Mouse (Mus musculus) brain, embryonic 14.5 days (tissue): ENCODE measurements around the gene Car9. TPM values are rescaled to one million over a fixed set of nuclear protein-coding genes. Genes with fewer than 3 reads are reported as not detected.

ENCODE experiments used
- DNase-seq: peaks from one replicate; pipeline ENCODE4 v3.0.0-alpha.2; 2011; ENCODE audit warnings: low read depth
- CTCF ChIP-seq: fragments of 200-500 bp; IDR thresholded peaks from 2 replicates; pipeline ENCODE4 v1.5.1; 2012; ENCODE audit warnings: inconsistent platforms, mild to moderate bottlenecking, moderate library complexity, borderline replicate concordance; ENCODE audit not compliant: insufficient read depth, insufficient read length; ENCODE audit errors: extremely low read depth
- POLR2A ChIP-seq: fragments of 200-500 bp; IDR thresholded peaks from 2 replicates; pipeline ENCODE4 v1.6.1; 2012; ENCODE audit warnings: mild to moderate bottlenecking, inconsistent platforms, borderline replicate concordance; ENCODE audit not compliant: poor library complexity, insufficient read depth, insufficient read length, severe bottlenecking; ENCODE audit errors: extremely low read depth
- polyA plus RNA-seq: library from polyadenylated mRNA; depleted of rRNA; stranded (reverse); fragments of >200 nt; gene quantifications from 2 replicates; pipeline ENCODE4 v1.2.3, GENCODE M21; 2012

Gene Car9
- polyA plus RNA-seq, 1 experiment = 0.14 TPM

DNA sequence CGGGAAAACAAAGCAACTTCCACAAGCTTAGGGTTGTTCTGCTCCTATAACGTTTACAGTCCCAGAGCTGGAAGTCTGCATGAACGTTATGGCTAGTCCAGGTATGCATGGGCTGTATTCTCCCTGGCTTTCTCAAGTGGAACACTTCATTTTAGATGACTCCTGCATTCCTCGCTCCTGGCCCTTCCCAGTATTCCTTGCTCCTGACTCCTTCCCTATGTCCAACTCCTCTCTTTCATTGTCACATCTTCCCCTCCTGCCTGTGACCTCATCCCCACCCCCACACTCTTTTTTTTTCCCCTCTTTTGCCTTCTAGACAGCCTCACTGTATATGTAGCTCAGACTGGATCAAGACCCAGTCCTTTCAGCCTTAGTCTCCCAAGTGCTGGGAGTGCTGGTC lies 7.0 kb downstream of the Car9 start:
- DNase-seq = no peak
- no peak for TF ChIP-seq POLR2A
- TF ChIP-seq CTCF = no peak

DNA sequence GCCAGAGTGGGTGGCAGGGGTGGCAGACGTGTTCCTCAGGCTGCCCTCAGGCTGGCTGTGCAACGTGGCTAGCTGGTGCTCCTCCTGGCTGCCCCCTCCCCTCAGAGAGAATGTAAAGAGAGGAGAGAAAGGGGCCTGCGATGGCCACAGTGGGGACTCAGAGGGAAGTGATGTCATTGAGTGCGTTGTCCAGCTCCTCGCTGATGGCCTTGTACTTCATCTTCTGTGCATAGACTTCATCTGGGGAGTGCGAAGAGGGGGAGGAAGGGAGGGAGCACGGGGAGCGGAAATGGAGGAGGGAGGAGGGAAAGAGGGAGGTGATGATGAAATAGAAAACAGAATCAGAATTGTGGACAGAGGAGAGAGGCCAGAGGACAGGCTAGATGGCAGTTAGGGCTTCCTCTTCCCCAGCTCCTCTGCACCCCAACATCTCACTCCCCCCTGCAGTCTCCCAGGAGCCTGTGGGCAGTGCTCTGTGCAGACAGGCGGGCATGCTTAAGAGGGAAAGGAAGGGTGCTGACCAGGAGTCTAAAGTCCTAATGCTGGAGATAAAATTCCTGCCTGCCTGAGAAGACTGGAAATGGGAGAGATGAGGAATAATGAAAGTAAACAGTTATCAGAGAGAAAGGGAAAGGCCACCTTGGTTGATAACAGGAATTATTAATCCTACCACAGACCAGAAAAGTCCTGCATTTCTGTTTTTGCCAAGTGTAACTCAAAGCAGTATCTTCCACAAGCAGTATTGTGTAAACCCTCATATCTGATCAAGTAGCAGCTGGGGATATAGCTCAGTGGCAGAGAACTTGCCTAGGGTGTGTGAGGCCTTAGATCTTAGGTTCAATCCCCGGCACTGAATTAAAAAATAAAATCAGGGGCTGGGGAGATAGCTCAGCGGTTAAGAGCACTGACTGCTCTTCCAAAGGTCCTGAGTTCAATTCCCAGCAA lies 9.3 kb downstream of the Car9 start:
- TF ChIP-seq POLR2A (no peak), CTCF (no peak)
- no peak for DNase-seq

DNA sequence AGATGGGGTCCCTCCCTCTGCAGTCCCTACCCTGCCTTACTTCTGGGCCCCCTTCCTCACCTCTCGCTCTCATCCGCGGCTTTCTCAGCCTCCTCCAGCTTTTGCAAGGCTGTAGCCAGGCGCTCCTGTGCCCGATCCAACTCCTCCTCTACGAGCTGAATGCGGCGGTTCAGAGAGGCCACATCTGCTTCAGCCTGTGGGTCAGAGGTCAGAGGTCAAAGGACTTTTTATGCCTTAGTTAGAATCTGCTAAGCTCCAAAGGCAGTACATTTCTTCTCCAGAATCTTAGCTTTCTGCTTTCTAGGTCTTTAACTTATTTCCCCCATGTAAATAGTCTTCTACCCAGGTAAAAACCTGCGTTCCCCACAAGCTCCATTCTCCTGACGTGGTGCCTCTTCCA lies 12.8 kb downstream of the Car9 start:
- no peak for TF ChIP-seq CTCF
- no peak for TF ChIP-seq POLR2A
- DNase-seq = no peak

DNA sequence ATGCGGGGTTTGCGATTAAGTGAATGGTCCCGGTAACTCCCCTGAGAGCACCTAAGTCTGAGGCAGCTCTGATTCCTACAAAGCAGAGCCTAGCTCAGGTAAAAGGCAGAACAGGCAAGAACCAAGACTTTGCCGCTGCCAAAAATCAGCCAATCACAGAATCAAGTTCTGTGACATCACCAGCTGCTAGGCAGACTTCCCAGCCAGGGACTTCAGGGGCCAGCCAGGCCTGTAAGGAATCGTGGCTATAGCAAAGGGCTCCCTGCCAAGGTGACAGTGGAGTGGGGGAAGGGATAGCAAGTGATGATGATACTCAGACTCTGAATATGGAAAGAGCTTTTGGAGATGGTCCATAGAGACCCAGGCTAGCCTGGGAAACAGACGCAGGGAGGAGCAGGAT lies 13.2 kb downstream of the Car9 start:
- TF ChIP-seq CTCF (no peak), POLR2A (no peak)
- DNase-seq = peak; percentile 91

GRCm38 (mm10) chr4:43527880-43528279 lies 21.1 kb downstream of the Car9 start:
- DNase-seq = no peak
- TF ChIP-seq CTCF (peak; percentile 33; the same call in 1 of the 2 replicates), POLR2A (no peak)

DNA sequence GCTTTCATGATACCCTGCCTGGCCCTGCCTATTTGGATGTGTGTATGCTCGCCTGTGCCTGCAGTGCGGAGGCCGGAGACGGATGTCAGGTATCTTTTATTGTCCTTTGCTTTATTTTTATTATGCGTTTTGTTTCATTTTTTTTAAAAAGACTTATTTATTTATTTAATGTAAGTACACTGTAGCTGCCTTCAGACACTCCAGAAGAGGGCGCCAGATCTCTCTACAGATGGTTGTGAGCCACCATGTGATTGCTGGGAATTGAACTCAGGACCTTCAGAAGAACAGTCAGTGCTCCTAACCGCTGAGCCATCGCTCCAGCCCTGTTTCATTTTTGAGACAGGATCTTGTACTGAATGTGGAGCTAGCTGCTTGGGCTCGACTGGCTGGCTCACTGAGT lies 21.7 kb downstream of the Car9 start:
- no peak for DNase-seq
- TF ChIP-seq CTCF = no peak
- no peak for TF ChIP-seq POLR2A

DNA sequence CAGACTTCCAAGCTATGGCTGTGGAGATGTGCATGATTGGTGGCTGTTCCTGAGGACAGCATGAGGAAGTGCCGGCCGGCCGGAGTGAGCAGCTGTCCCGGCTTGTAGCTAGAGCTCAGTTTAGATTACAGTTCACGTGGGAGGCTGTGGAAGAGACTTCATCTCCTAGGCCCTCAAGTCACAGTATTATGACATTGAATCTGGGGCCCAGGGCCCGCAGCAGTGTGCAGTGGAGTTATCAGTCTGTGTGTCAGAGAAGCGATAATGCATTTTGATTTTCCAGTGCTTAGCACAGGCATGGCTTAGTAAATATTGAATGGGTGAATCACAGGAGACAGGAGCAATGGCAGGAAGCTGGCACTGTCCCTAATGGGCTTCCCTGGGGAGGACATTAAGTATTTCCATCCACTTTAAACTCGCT lies 23.3 kb downstream of the Car9 start:
- DNase-seq = no peak
- TF ChIP-seq CTCF (no peak), POLR2A (no peak)

DNA sequence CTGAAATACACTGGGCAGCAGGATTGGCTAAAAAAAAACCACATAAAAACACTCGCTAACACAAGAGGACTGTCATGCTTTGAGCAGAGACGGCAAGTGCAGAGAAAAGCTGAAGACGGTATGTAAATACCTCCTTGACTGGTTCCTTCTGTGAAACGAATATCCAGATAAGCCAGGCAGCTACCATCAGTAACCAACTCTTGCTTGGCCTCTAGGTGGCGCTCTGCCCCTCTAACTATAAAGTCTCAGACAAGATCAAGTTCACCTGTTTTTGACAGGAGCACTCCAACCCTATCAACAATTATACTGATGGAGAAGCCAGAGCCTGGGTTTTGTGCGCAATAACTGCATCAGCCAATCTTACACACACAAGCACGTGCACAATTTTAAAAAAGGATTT lies 23.8 kb downstream of the Car9 start:
- peak; percentile 84 for DNase-seq
- TF ChIP-seq POLR2A (no peak), CTCF (peak; percentile 78; the same call in 1 of the 2 replicates)

DNA sequence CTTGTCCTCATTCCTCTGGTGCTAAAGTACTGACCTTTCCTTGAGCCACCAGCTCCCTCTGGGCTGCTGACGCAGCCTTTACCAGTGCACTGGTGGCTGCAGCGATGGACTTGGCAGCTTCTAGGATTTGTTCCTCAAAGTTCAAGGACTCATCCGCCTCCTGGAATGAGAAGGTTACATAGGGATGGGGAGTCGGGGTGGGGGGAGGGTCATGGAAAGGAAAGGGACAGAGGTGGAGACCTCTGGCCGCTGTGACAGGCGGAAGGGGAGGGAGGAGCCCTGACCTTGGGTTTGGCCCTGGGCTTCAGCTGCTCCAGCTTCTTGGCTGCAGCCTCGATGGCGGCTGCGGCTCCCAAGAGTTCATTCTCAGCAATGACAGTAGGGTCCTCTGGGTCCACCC lies 26.5 kb downstream of the Car9 start:
- TF ChIP-seq CTCF (no peak), POLR2A (no peak)
- DNase-seq = no peak

GRCm38 (mm10) chr4:43535628-43536027 lies 28.9 kb downstream of the Car9 start:
- no peak for TF ChIP-seq POLR2A
- no peak for TF ChIP-seq CTCF
- no peak for DNase-seq

GRCm38 (mm10) chr4:43536031-43536430 lies 29.3 kb downstream of the Car9 start:
- no peak for DNase-seq
- TF ChIP-seq CTCF (no peak), POLR2A (no peak)

- TF ChIP-seq CTCF (no peak), POLR2A (no peak)
- no peak for DNase-seq
These were observed 35.3 kb downstream of the Car9 start for GRCm38 (mm10) chr4:43542044-43542443.

DNA sequence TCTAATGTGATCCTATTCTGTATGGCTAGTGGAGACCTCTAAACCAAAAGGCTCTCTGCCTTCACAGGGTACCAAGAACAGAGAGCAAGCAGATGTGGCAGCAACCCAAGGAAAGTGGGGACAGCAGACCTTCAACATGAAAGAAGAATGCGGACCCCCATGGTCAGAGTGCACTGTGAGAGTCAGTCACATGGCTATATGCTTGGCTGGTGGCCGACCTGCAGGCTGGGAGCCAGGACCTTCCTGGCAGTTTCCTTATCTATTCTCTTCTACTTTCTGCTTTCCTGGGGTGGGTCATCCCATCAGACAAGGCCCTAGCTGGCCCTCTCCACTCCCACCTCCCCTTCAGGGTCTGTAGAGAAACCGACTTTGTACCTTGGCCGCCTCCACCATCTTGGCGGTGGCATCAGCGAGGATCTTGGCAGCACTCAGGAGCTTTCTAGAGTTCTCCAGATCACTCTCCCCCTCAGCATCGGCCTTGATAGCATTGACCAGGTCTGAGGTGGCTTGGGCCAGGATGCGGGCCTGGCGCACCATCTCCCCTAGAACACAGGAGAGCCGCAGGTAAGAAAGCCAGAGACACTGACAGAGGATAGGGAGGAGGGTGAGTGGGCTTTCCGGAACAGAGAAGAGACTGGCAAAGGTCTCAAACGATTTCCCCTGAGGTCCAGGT lies 39.7 kb downstream of the Car9 start:
- DNase-seq = no peak
- TF ChIP-seq POLR2A (no peak), CTCF (no peak)
